Mouse (Mus musculus): ENCODE results near the gene B3gnt4.

GRCm38 (mm10) chr5:123521621-123522020, 11.4 kb downstream of the B3gnt4 start:
- TF ChIP-seq CTCF (IDR thresholded peaks at IDR 0.05; ENCODE audit: low read depth), result no peak
- no peak for TF ChIP-seq EP300 (IDR thresholded peaks at IDR 0.05; ENCODE audit: low read depth)
